Mouse (Mus musculus): ENCODE data around the gene Fbln2.
A peak's percentile ranks its signal among the peaks of the same experiment; 100 is the strongest.
"Not testable (repeated sequence)": the region's sequence is repeated elsewhere in the genome, so short reads cannot be mapped to it uniquely, and the experiment has no call there.

Fbln2 gene

GRCm38 (mm10) chr6:91212155-91212554 lies at the start of gene Fbln2:
TSS of gene Fbln2 (plus strand) at chr6:91212455.
- not testable (repeated sequence) for DNase-seq (ENCODE audit: low spot score in 2 of 2)

- no peak for DNase-seq (ENCODE audit: low spot score in 2 of 2)
Observed at GRCm38 (mm10) chr6:91163195-91163911, 48.9 kb upstream of the Fbln2 start.

- DNase-seq (ENCODE audit: low spot score in 2 of 2), result no peak
Observed at GRCm38 (mm10) chr6:91164584-91164983, 47.7 kb upstream of the Fbln2 start.

GRCm38 (mm10) chr6:91165210-91165609 lies 47.0 kb upstream of the Fbln2 start:
- DNase-seq (ENCODE audit: low spot score in 2 of 2), result peak; percentile 24 to 37

GRCm38 (mm10) chr6:91167828-91168227 lies 44.4 kb upstream of the Fbln2 start:
- DNase-seq (ENCODE audit: low spot score in 2 of 2), result no peak

GRCm38 (mm10) chr6:91169129-91169528 lies 43.1 kb upstream of the Fbln2 start:
- DNase-seq (ENCODE audit: low spot score in 2 of 2), result no peak

- DNase-seq (ENCODE audit: low spot score in 2 of 2), result no peak
Observed at GRCm38 (mm10) chr6:91171396-91171895, 40.8 kb upstream of the Fbln2 start.

GRCm38 (mm10) chr6:91172381-91172780 lies 39.9 kb upstream of the Fbln2 start:
- no peak for DNase-seq (ENCODE audit: low spot score in 2 of 2)

GRCm38 (mm10) chr6:91173221-91173880 lies 38.9 kb upstream of the Fbln2 start:
- DNase-seq (ENCODE audit: low spot score in 2 of 2), result no peak

GRCm38 (mm10) chr6:91174211-91174610 lies 38.0 kb upstream of the Fbln2 start:
- DNase-seq (ENCODE audit: low spot score in 2 of 2), result no peak

- no peak for DNase-seq (ENCODE audit: low spot score in 2 of 2)
Observed at GRCm38 (mm10) chr6:91180767-91181171, 31.5 kb upstream of the Fbln2 start.

- no peak for DNase-seq (ENCODE audit: low spot score in 2 of 2)
Observed at GRCm38 (mm10) chr6:91181320-91181719, 30.9 kb upstream of the Fbln2 start.

- no peak for DNase-seq (ENCODE audit: low spot score in 2 of 2)
Observed at GRCm38 (mm10) chr6:91182075-91182490, 30.2 kb upstream of the Fbln2 start.

- no peak for DNase-seq (ENCODE audit: low spot score in 2 of 2)
Observed at GRCm38 (mm10) chr6:91183041-91183440, 29.2 kb upstream of the Fbln2 start.

GRCm38 (mm10) chr6:91183980-91184379 lies 28.3 kb upstream of the Fbln2 start:
- no peak for DNase-seq (ENCODE audit: low spot score in 2 of 2)

- no peak for DNase-seq (ENCODE audit: low spot score in 2 of 2)
Observed at GRCm38 (mm10) chr6:91184776-91185175, 27.5 kb upstream of the Fbln2 start.

GRCm38 (mm10) chr6:91185502-91185901 lies 26.8 kb upstream of the Fbln2 start:
- no peak for DNase-seq (ENCODE audit: low spot score in 2 of 2)

- DNase-seq (ENCODE audit: low spot score in 2 of 2), result peak; percentile 11 to 15
Observed at GRCm38 (mm10) chr6:91186161-91186931, 25.9 kb upstream of the Fbln2 start.

GRCm38 (mm10) chr6:91186934-91187333 lies 25.3 kb upstream of the Fbln2 start:
- DNase-seq (ENCODE audit: low spot score in 2 of 2), result no peak

GRCm38 (mm10) chr6:91187871-91188270 lies 24.4 kb upstream of the Fbln2 start:
- no peak for DNase-seq (ENCODE audit: low spot score in 2 of 2)

GRCm38 (mm10) chr6:91189971-91190370 lies 22.3 kb upstream of the Fbln2 start:
- no peak for DNase-seq (ENCODE audit: low spot score in 2 of 2)

- no peak for DNase-seq (ENCODE audit: low spot score in 2 of 2)
Observed at GRCm38 (mm10) chr6:91191465-91191864, 20.8 kb upstream of the Fbln2 start.

Data from natural killer cell, adult 2 months (primary cell).